In genomic region chr1:135075270-135075669, GRCm38 (mm10) we compare ENCODE assay signal across 21 mouse cellular contexts. TPM values are rescaled to one million over a fixed set of nuclear protein-coding genes. Genes with fewer than 3 reads are reported as not detected.
"Had no signal": no experiment of that assay in that cellular context is flagged by ENCODE, and none has a peak within 500 bp of the region (broad histone marks: within the 10 kb centered on the region; RNA-seq: fewer than 3 reads in every experiment).

No protein-coding gene starts in this region.

- H3K9me3 ChIP-seq: midbrain, embryonic 13.5 days; midbrain, embryonic 15.5 days; neural tube, embryonic 15.5 days had no signal

- ATAC-seq: liver, postnatal 0 days; lung, postnatal 0 days; midbrain, embryonic 13.5 days; midbrain, embryonic 15.5 days had no signal

- DNase-seq: liver, postnatal 0 days; lung, embryonic 14.5 days; lung, postnatal 14 days; lung, postnatal 36 days; retina, postnatal 1 day; right cerebral cortex, adult 18-20 months; right cerebral cortex, postnatal 25 days; right cerebral cortex, postnatal 4 days; spleen, adult 18-20 months; thymus, adult 18-20 months; thymus, postnatal 14 days; thymus, postnatal 36 days had no signal

- H3K4me1 ChIP-seq: megakaryocyte, embryonic 14.5 days; midbrain, embryonic 15.5 days; neural tube, embryonic 15.5 days had no signal

- H3K4me3 ChIP-seq: megakaryocyte, embryonic 14.5 days; midbrain, embryonic 13.5 days; midbrain, embryonic 15.5 days; myocyte; neural tube, embryonic 13.5 days; neural tube, embryonic 15.5 days had no signal

- H3K27ac ChIP-seq: macrophage; midbrain, embryonic 13.5 days; midbrain, embryonic 15.5 days; neural tube, embryonic 13.5 days; neural tube, embryonic 15.5 days had no signal

- H3K4me2 ChIP-seq: lung, embryonic 14.5 days; midbrain, embryonic 11.5 days; midbrain, embryonic 13.5 days; midbrain, embryonic 15.5 days; neural tube, embryonic 13.5 days; neural tube, embryonic 15.5 days had no signal

- H3K27me3 ChIP-seq: midbrain, embryonic 13.5 days; midbrain, embryonic 15.5 days; neural tube, embryonic 13.5 days; neural tube, embryonic 15.5 days had no signal

- H3K9ac ChIP-seq: liver, postnatal 0 days; lung, embryonic 14.5 days; midbrain, embryonic 13.5 days; midbrain, embryonic 15.5 days; neural tube, embryonic 13.5 days; neural tube, embryonic 15.5 days had no signal

- H3K36me3 ChIP-seq: midbrain, embryonic 13.5 days; midbrain, embryonic 15.5 days; neural tube, embryonic 13.5 days; neural tube, embryonic 15.5 days had no signal

RNA-seq across cellular contexts. Expression of gene Lgr6, which starts 29.8 kb away (rescaled TPM):
- polyA plus RNA-seq: macrophage had no signal
